Mouse (Mus musculus): Measurements from ENCODE around the gene Ppp6r2. TPM values are rescaled to one million over a fixed set of nuclear protein-coding genes. Genes with fewer than 3 reads are reported as not detected.

The Ppp6r2 gene
- polyA plus RNA-seq, 1 experiment from 2014 or later, result 67.7 TPM

GRCm38 (mm10) chr15:89275497-89275896 is 64.1 kb downstream of the Ppp6r2 start:
- no peaks in the 10 kb centered on the region for H3K9me3 ChIP-seq (replicated peaks)
- peaks cover 70% of the 10 kb centered on the region for H3K36me3 ChIP-seq
- no peak overlapping the region for H3K4me2 ChIP-seq
- H3K4me1 ChIP-seq, result no peaks in the 10 kb centered on the region
- H3K27ac ChIP-seq (replicated peaks), result no peak overlapping the region
- ATAC-seq (ENCODE audit: low FRiP score), result no peak
- no peak overlapping the region for H3K4me3 ChIP-seq (replicated peaks)
- 81% methylated on average over 3 of the region's 3 CpGs for WGBS
- H3K9ac ChIP-seq (replicated peaks), result no peak overlapping the region
- H3K27me3 ChIP-seq (replicated peaks), result no peaks in the 10 kb centered on the region

GRCm38 (mm10) chr15:89277366-89277765 is 66.0 kb downstream of the Ppp6r2 start:
- Histone ChIP-seq H3K9me3 (replicated peaks) (no peaks in the 10 kb centered on the region), H3K4me3 (replicated peaks) (no peak overlapping the region), H3K4me2 (no peak overlapping the region), H3K27ac (replicated peaks) (no peak overlapping the region), H3K4me1 (no peaks in the 10 kb centered on the region), H3K9ac (replicated peaks) (no peak overlapping the region), H3K36me3 (peaks cover 84% of the 10 kb centered on the region), H3K27me3 (replicated peaks) (no peaks in the 10 kb centered on the region)
- WGBS, result 96% methylated on average over 4 of the region's 4 CpGs
- ATAC-seq (ENCODE audit: low FRiP score), result no peak

GRCm38 (mm10) chr15:89282546-89282945 is 71.2 kb downstream of the Ppp6r2 start:
- WGBS, result 83% methylated on average over 6 of the region's 6 CpGs
- H3K4me1 ChIP-seq, result no peaks in the 10 kb centered on the region
- no peak overlapping the region for H3K4me2 ChIP-seq
- no peak overlapping the region for H3K27ac ChIP-seq (replicated peaks)
- H3K4me3 ChIP-seq (replicated peaks), result no peak overlapping the region
- no peaks in the 10 kb centered on the region for H3K9me3 ChIP-seq (replicated peaks)
- peaks cover 89% of the 10 kb centered on the region for H3K36me3 ChIP-seq
- no peak overlapping the region for H3K9ac ChIP-seq (replicated peaks)
- no peaks in the 10 kb centered on the region for H3K27me3 ChIP-seq (replicated peaks)
- no peak for ATAC-seq (ENCODE audit: low FRiP score)

- no peak for ATAC-seq (ENCODE audit: low FRiP score)
- Histone ChIP-seq H3K36me3 (peaks cover 91% of the 10 kb centered on the region), H3K9ac (replicated peaks) (no peak overlapping the region), H3K4me2 (no peak overlapping the region), H3K4me3 (replicated peaks) (no peak overlapping the region), H3K4me1 (no peaks in the 10 kb centered on the region), H3K27me3 (replicated peaks) (no peaks in the 10 kb centered on the region), H3K27ac (replicated peaks) (no peak overlapping the region), H3K9me3 (replicated peaks) (no peaks in the 10 kb centered on the region)
- 88% methylated on average over 2 of the region's 2 CpGs for WGBS
Measured at GRCm38 (mm10) chr15:89284094-89284493, 72.7 kb downstream of the Ppp6r2 start.

GRCm38 (mm10) chr15:89285004-89285403 is 73.7 kb downstream of the Ppp6r2 start:
- Histone ChIP-seq H3K27me3 (replicated peaks) (no peaks in the 10 kb centered on the region), H3K4me2 (no peak overlapping the region), H3K9ac (replicated peaks) (no peak overlapping the region), H3K27ac (replicated peaks) (no peak overlapping the region), H3K4me1 (no peaks in the 10 kb centered on the region), H3K36me3 (peaks cover 91% of the 10 kb centered on the region), H3K4me3 (replicated peaks) (no peak overlapping the region), H3K9me3 (replicated peaks) (no peaks in the 10 kb centered on the region)
- ATAC-seq (ENCODE audit: low FRiP score), result no peak

- H3K9me3 ChIP-seq (replicated peaks), result no peaks in the 10 kb centered on the region
- no peaks in the 10 kb centered on the region for H3K4me1 ChIP-seq
- WGBS, result 96% methylated on average over 5 of the region's 5 CpGs
- ATAC-seq (ENCODE audit: low FRiP score), result no peak
- peaks cover 90% of the 10 kb centered on the region for H3K36me3 ChIP-seq
- no peaks in the 10 kb centered on the region for H3K27me3 ChIP-seq (replicated peaks)
- H3K4me3 ChIP-seq (replicated peaks), result no peak overlapping the region
- no peak overlapping the region for H3K27ac ChIP-seq (replicated peaks)
- no peak overlapping the region for H3K4me2 ChIP-seq
- no peak overlapping the region for H3K9ac ChIP-seq (replicated peaks)
Measured at GRCm38 (mm10) chr15:89285478-89285877, 74.1 kb downstream of the Ppp6r2 start.

GRCm38 (mm10) chr15:89286114-89286513 is 74.8 kb downstream of the Ppp6r2 start:
- H3K9ac ChIP-seq (replicated peaks), result no peak overlapping the region
- no peaks in the 10 kb centered on the region for H3K9me3 ChIP-seq (replicated peaks)
- no peak overlapping the region for H3K4me2 ChIP-seq
- ATAC-seq (ENCODE audit: low FRiP score), result no peak
- 81% methylated on average over 7 of the region's 7 CpGs for WGBS
- H3K27me3 ChIP-seq (replicated peaks), result no peaks in the 10 kb centered on the region
- H3K27ac ChIP-seq (replicated peaks), result no peak overlapping the region
- no peak overlapping the region for H3K4me3 ChIP-seq (replicated peaks)
- H3K4me1 ChIP-seq, result no peaks in the 10 kb centered on the region
- H3K36me3 ChIP-seq, result peaks cover 90% of the 10 kb centered on the region

- Histone ChIP-seq H3K9me3 (replicated peaks) (no peaks in the 10 kb centered on the region), H3K4me1 (no peaks in the 10 kb centered on the region), H3K27ac (replicated peaks) (peak overlapping the region; percentile 51; the same call in 1 of the 2 replicates), H3K27me3 (replicated peaks) (no peaks in the 10 kb centered on the region), H3K36me3 (peaks cover 90% of the 10 kb centered on the region), H3K4me2 (no peak overlapping the region), H3K9ac (replicated peaks) (no peak overlapping the region), H3K4me3 (replicated peaks) (no peak overlapping the region)
- 68% methylated on average over 5 of the region's 5 CpGs for WGBS
- ATAC-seq (ENCODE audit: low FRiP score), result no peak
Measured at GRCm38 (mm10) chr15:89286582-89286981, 75.2 kb downstream of the Ppp6r2 start.

- no peak overlapping the region for H3K9ac ChIP-seq (replicated peaks)
- H3K27ac ChIP-seq (replicated peaks), result no peak overlapping the region
- H3K27me3 ChIP-seq (replicated peaks), result no peaks in the 10 kb centered on the region
- no peak for ATAC-seq (ENCODE audit: low FRiP score)
- H3K4me2 ChIP-seq, result no peak overlapping the region
- H3K9me3 ChIP-seq (replicated peaks), result no peaks in the 10 kb centered on the region
- 79% methylated on average over 23 of the region's 23 CpGs for WGBS
- no peak overlapping the region for H3K4me3 ChIP-seq (replicated peaks)
- H3K4me1 ChIP-seq, result no peaks in the 10 kb centered on the region
- H3K36me3 ChIP-seq, result peaks cover 90% of the 10 kb centered on the region
Measured at GRCm38 (mm10) chr15:89288227-89288767, 76.9 kb downstream of the Ppp6r2 start.

- Histone ChIP-seq H3K9me3 (replicated peaks) (no peaks in the 10 kb centered on the region), H3K4me2 (no peak overlapping the region), H3K27ac (replicated peaks) (no peak overlapping the region), H3K4me1 (no peaks in the 10 kb centered on the region), H3K9ac (replicated peaks) (no peak overlapping the region), H3K36me3 (peaks cover 90% of the 10 kb centered on the region), H3K27me3 (replicated peaks) (no peaks in the 10 kb centered on the region), H3K4me3 (replicated peaks) (no peak overlapping the region)
- ATAC-seq (ENCODE audit: low FRiP score), result no peak
- 97% methylated on average over 11 of the region's 11 CpGs for WGBS
Measured at GRCm38 (mm10) chr15:89289455-89289854, 78.1 kb downstream of the Ppp6r2 start.

GRCm38 (mm10) chr15:89291521-89291920 is 80.2 kb downstream of the Ppp6r2 start:
- Histone ChIP-seq H3K9me3 (replicated peaks) (no peaks in the 10 kb centered on the region), H3K4me2 (no peak overlapping the region), H3K27ac (replicated peaks) (no peak overlapping the region), H3K36me3 (peaks cover 95% of the 10 kb centered on the region), H3K4me3 (replicated peaks) (no peak overlapping the region), H3K4me1 (no peaks in the 10 kb centered on the region), H3K9ac (replicated peaks) (no peak overlapping the region), H3K27me3 (replicated peaks) (no peaks in the 10 kb centered on the region)
- no peak for ATAC-seq (ENCODE audit: low FRiP score)
- 92% methylated on average over 3 of the region's 3 CpGs for WGBS

GRCm38 (mm10) chr15:89292795-89293194 is 81.4 kb downstream of the Ppp6r2 start:
- Histone ChIP-seq H3K27ac (replicated peaks) (no peak overlapping the region), H3K9me3 (replicated peaks) (no peaks in the 10 kb centered on the region), H3K36me3 (peaks cover 98% of the 10 kb centered on the region), H3K4me3 (replicated peaks) (no peak overlapping the region), H3K4me2 (no peak overlapping the region), H3K27me3 (replicated peaks) (no peaks in the 10 kb centered on the region), H3K4me1 (no peaks in the 10 kb centered on the region), H3K9ac (replicated peaks) (no peak overlapping the region)
- WGBS, result 85% methylated on average over 2 of the region's 2 CpGs
- no peak for ATAC-seq (ENCODE audit: low FRiP score)

GRCm38 (mm10) chr15:89293778-89294177 is 82.4 kb downstream of the Ppp6r2 start:
- H3K9ac ChIP-seq (replicated peaks), result no peak overlapping the region
- H3K27ac ChIP-seq (replicated peaks), result no peak overlapping the region
- H3K27me3 ChIP-seq (replicated peaks), result no peaks in the 10 kb centered on the region
- no peak overlapping the region for H3K4me3 ChIP-seq (replicated peaks)
- no peaks in the 10 kb centered on the region for H3K4me1 ChIP-seq
- H3K36me3 ChIP-seq, result peaks cover 94% of the 10 kb centered on the region
- no peak for ATAC-seq (ENCODE audit: low FRiP score)
- H3K9me3 ChIP-seq (replicated peaks), result no peaks in the 10 kb centered on the region
- H3K4me2 ChIP-seq, result no peak overlapping the region
- 94% methylated on average over 10 of the region's 10 CpGs for WGBS

Data from neural tube, embryonic 15.5 days (tissue).